Mouse (Mus musculus) spleen, adult 2 months (tissue): ENCODE results near the gene Stk33.

Experiments used
- CTCF ChIP-seq: fragments of 200-500 bp; IDR thresholded peaks from 2 replicates; pipeline ENCODE4 v1.5.1; 2011; ENCODE audit warnings: mild to moderate bottlenecking, inconsistent platforms; ENCODE audit not compliant: insufficient read depth, insufficient read length, insufficient replicate concordance; ENCODE audit errors: extremely low read depth
- POLR2A ChIP-seq: fragments of 200-500 bp; IDR thresholded peaks from 2 replicates; pipeline ENCODE4 v1.6.1; 2011; ENCODE audit warnings: low read depth, low read length, inconsistent platforms

GRCm38 (mm10) chr7:109241313-109241712 lies 197.6 kb downstream of the Stk33 start:
- TF ChIP-seq CTCF (no peak), POLR2A (no peak)
